Mouse (Mus musculus) erythroblast, adult 5-6 weeks (primary cell): ENCODE measurements at regions not wholly inside any gene's neighbourhood (a gene's known extent, or its start where the extent isn't known, plus 50 kb on each side); places are given as distances from the start of the nearest gene placed in this dataset.

ENCODE experiments used
- ATAC-seq: replicated peaks from 2 replicates; pipeline ENCODE4 v1.8.0; 2016; ENCODE audit warnings: moderate number of reproducible peaks, mild to moderate bottlenecking, moderate TSS enrichment, inconsistent platforms; ENCODE audit not compliant: poor library complexity, low FRiP score, severe bottlenecking

GRCm38 (mm10) chr14:61970591-61970990 is 321.8 kb upstream of the Rnaseh2b start:
- no peak for ATAC-seq

GRCm38 (mm10) chr14:61971100-61972088 is 321.0 kb upstream of the Rnaseh2b start:
- ATAC-seq: no peak

GRCm38 (mm10) chr14:61975301-61975732 is 317.1 kb upstream of the Rnaseh2b start:
- ATAC-seq: no peak

DNA sequence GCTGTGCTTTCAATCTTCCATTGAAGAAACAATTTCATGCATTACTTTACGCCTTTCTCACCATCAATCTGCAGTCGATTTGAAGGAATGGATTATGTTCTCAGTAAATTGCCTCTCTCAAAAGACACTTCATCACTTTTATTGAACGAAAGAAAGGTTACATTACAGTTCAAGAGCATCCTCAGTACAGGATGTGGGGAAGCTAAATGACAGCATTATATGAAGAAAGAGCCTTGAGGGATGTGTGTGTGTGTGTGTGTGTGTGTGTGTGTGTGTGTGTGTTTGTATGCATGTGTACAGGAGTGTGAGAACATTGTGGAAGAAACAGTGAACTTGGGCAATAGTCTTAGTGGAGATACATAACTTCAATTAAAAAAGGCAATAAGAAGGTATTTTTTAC is 311.8 kb upstream of the Rnaseh2b start:
- ATAC-seq: no peak

- no peak for ATAC-seq
Observed at GRCm38 (mm10) chr14:61985575-61985974, 306.8 kb upstream of the Rnaseh2b start.

DNA sequence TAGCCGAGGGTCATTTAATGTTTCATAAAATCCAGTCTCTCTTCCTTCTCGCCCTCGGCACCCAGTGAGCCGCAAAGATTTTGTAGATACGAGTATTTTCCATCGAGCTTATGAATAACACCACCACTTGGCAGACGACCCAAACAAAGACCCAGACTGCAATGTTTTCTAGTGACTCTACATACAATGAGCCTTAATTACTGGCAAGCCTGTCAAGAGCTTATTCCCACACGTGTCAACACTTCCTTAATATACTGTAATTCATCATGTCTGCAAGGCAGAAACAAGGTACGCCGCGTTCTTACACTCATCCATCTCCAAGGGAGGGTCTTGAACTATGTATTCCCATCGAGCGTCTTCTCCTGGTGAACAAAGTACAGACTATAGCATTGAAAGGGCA is 306.2 kb upstream of the Rnaseh2b start:
- ATAC-seq: no peak

DNA sequence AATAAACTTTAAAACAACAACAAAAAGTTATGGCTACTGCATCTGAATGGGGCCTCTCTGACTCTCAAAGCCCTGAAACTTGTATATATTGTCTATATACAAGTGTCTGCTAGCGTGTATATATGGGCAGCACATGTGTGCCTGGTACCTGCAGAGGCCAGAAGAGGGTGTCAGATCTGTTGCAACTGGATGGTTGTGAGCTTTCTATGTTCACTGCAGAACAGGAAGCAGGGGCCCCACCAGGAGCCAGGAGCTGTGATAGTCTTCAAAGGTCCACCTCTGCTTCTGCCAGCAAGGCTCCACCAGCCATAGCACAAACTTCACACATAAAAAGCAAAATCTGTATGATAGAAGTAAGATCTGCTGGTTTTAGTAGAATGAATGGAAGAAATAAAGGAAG is 297.1 kb upstream of the Rnaseh2b start:
- no peak for ATAC-seq

GRCm38 (mm10) chr14:61997736-61998135 is 294.7 kb upstream of the Rnaseh2b start:
- ATAC-seq: no peak

DNA sequence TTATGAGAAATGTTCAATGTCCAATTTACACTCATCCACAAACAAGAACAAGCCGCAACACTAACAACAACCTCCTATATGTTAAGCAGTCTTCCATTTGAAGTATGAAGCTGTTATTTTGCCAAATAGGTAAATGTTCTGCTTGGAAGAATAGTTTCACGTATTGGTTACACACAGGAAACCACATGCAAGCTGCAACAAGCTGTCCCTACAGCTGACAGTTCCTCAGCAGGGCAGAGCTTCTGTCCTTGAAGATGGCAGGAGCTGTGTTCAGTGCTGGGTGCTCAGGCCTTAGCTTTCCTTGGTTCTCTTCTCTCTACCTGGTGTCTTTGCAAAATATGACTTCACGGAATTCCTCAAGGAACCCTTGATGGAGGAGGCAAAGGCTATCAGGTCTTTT is 294.1 kb upstream of the Rnaseh2b start:
- no peak for ATAC-seq

DNA sequence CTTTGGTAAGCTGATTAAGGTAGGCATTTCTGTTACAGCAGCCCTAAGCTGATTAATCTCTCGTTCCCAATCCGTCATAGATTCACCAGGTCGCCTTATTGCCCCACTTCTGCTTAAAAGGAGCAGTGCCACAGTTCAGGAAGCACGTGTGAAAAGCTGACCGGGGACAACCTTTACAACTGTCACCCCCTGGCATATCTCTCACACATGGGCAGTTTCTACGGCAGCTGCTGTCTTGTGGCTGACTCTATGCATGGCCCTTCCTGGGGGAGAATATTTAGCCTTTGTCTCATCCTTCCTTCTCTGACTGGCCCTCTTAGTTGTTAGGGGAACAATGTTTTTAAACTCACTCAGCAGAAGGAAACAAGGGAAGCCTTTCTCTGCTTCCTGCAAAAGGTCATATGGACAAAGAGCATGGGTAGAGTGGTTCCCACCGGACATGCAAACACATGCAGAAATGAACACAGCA is 290.9 kb upstream of the Rnaseh2b start:
- no peak for ATAC-seq

GRCm38 (mm10) chr14:62002131-62002530 is 290.3 kb upstream of the Rnaseh2b start:
- no peak for ATAC-seq

GRCm38 (mm10) chr14:62003013-62003781 is 289.2 kb upstream of the Rnaseh2b start:
- ATAC-seq: no peak

DNA sequence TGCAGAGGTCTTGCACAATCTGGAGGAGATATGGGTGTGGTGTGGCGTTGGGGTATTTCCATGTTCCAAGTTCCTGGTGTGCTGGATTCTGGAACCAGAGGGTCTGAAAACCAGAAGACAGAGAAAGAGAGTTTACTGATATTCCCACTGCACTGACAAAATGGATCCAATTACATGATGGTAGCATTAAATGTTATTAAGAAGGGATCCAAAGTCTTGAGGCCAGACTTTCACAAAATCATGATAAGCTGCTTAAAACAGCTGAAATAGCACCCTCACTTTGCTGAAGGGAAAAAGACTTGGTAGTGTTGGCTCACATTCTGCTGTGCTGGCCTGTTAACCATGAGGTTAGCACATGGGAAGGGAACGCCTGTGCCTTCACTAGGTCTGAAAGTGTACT is 288.6 kb upstream of the Rnaseh2b start:
- ATAC-seq: no peak

- ATAC-seq: no peak
Observed at GRCm38 (mm10) chr14:62008707-62009106, 283.7 kb upstream of the Rnaseh2b start.

GRCm38 (mm10) chr14:62018804-62019203 is 273.6 kb upstream of the Rnaseh2b start:
- ATAC-seq: no peak

DNA sequence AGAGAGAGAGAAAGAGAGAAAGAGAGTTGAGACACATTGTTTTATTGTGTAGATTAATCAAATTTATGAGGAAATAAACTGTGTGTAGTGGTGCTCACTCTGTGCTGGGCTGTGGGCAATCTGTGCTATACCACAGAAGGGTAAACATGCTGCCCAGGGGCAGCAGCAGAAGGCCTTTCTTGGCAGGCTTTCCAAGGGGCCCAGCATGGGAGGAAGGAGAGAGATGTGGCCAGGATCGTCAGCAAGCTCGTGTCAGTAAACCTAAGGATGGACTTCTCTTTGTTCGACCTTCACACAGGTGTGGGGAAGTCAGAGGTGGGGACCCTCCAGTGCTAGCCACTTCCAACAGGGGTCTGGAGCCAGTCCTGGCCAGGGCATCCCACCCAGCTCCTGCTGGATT is 271.4 kb upstream of the Rnaseh2b start:
- no peak for ATAC-seq

DNA sequence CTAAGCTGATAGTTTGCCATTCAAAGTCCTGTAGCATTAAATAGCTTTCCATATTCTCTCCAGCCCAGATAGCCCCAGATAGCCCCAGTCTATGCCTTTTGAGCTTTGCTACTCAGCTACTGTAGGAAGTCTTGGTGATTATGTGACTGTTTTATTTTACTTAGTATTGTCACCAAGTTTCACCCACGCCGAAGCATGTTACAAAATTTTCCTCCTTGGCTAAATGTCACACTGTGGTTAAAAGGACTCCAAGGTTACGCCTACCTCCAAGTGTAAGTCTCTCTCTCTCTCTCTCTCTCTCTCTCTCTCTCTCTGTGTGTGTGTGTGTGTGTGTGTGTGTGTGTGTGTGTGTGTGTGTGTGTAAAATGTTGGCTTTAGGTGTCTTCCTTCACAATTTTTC is 270.2 kb upstream of the Rnaseh2b start:
- ATAC-seq: no peak

GRCm38 (mm10) chr14:62023022-62023421 is 269.4 kb upstream of the Rnaseh2b start:
- ATAC-seq: no peak

- no peak for ATAC-seq
Observed at GRCm38 (mm10) chr14:62027751-62028279, 264.6 kb upstream of the Rnaseh2b start.

DNA sequence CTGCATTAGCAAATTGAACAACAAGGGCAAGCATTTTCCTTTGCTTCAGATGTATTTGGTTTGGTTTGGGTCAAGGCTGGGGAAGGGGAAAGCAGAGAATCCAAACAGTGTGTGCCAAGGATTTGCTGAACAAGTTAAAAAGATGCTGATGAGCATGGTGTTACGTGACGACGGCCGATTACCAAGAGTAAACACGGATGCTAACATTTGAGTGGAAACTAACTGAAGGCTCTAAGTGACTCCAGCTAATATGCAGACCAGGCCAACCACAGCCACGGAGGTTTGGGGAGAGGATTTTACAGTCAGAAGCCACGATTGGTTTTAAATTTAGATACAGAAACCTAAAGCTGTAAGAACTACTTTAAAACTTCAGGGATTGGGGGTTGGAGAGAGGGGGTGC is 262.3 kb upstream of the Rnaseh2b start:
- ATAC-seq: no peak

- no peak for ATAC-seq
Observed at GRCm38 (mm10) chr14:62033661-62034060, 258.7 kb upstream of the Rnaseh2b start.
